Mouse (Mus musculus) erythroid progenitor cell, adult 5-6 weeks (primary cell): ENCODE measurements around the gene Gpha2. TPM values are rescaled to one million over a fixed set of nuclear protein-coding genes. Genes with fewer than 3 reads are reported as not detected.
A peak's percentile ranks its signal among the peaks of the same experiment; 100 is the strongest.

Experiments used
- ATAC-seq: replicated peaks from 2 replicates; pipeline ENCODE4 v1.8.0; 2016; ENCODE audit warnings: moderate number of reproducible peaks, mild to moderate bottlenecking, moderate TSS enrichment, inconsistent platforms; ENCODE audit not compliant: poor library complexity, low FRiP score, severe bottlenecking
- total RNA-seq, 2 experiments: library from RNA; stranded (forward) in 1 of 2; stranded (reverse) in 1 of 2; fragments of 150-400 nt in 1 of 2; fragments of 186-747, 209-891 nt in 1 of 2; gene quantifications; 2 replicates each; pipeline versions ENCODE4 v1.2.3 to v1.2.4; 2015 to 2017; ENCODE audit warnings: low replicate concordance in 2 of 2

Gene Gpha2
- total RNA-seq, 2 experiments from 2014 or later: not detected

GRCm38 (mm10) chr19:6270661-6271060 lies 44.5 kb downstream of the Gpha2 start:
- no peak for ATAC-seq

DNA sequence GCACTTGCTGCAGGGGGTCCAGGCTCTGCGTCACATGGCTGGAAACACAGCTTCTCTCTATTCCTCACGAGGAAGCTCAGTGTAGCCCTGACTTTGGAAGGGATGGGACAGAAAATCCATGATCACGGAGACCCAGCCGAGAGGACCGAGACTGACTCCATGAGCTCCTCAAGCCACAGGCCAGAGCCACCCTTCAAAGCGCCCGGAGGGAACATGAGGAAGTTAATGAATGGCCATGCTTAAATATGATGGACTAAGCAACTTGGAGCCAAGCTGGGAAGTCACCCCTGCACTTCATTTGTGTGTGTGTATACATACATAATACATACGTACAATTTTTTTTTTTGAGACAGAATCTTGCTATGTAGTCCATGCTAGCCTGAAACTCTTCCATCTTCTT lies 45.0 kb downstream of the Gpha2 start:
- no peak for ATAC-seq

GRCm38 (mm10) chr19:6272053-6272452 lies 45.9 kb downstream of the Gpha2 start:
- ATAC-seq: no peak

- ATAC-seq: no peak
These were observed 46.6 kb downstream of the Gpha2 start for GRCm38 (mm10) chr19:6272738-6273137.

- ATAC-seq: no peak
These were observed 47.4 kb downstream of the Gpha2 start for GRCm38 (mm10) chr19:6273592-6273991.

DNA sequence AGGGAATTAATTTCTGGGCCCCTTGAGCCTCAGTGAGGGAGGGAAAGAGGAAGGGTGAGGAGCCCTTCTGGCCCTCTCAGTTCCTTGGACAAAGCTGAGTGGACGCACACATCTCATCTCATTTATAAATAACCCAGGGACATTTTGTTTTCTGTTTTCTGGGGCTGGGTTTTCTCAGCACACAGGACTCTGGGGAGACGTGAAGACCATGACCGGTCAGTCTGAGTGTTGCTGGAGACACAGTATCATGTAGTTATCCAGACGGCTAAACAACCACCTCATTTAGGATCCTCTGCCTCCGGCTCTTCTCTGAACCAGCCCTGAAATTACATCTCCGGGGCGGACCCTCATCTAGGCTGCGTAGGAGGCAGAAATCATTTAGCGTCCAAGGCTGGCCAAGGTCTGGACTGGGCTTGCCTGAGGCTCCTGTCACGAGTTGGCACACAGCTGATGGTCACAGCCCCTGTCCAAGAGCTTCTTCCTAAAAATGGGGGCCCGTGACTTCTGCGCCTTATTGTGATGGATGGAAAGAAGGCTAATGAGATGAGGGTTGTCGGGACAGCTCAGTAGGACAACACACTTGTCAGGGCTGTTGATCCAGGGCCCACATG lies 47.9 kb downstream of the Gpha2 start:
- ATAC-seq: no peak

- ATAC-seq: peak; percentile 33
These were observed 49.7 kb downstream of the Gpha2 start for GRCm38 (mm10) chr19:6275740-6276389.

- ATAC-seq: peak; percentile 85
These were observed 50.5 kb downstream of the Gpha2 start, which contains the start of gene Ehd1 for GRCm38 (mm10) chr19:6276426-6277421. TSS of gene Ehd1 (plus strand) at chr19:6276725.

Other genes starting within 250 kb of the Gpha2 start
- not detected in 2 replicates for gene Slc22a20, start 240.2 kb upstream of the Gpha2 start, total RNA-seq (2015; ENCODE audit: low replicate concordance)
- not detected in 2 replicates for gene Slc22a20, start 240.2 kb upstream of the Gpha2 start, total RNA-seq (2017; ENCODE audit: low replicate concordance)
- gene Capn1, start 210.5 kb upstream of the Gpha2 start, total RNA-seq (2015; ENCODE audit: low replicate concordance): 38.1 and 49.7 TPM in 2 replicates
- gene Capn1, start 210.5 kb upstream of the Gpha2 start, total RNA-seq (2017; ENCODE audit: low replicate concordance): 63.8 and 64.3 TPM in 2 replicates
- 29.3 and 45.8 TPM in 2 replicates for gene Syvn1, start 179.8 kb upstream of the Gpha2 start, total RNA-seq (2015; ENCODE audit: low replicate concordance)
- gene Syvn1, start 179.8 kb upstream of the Gpha2 start, total RNA-seq (2017; ENCODE audit: low replicate concordance): 16.8 and 20.8 TPM in 2 replicates
- gene Mrpl49, start 168.6 kb upstream of the Gpha2 start, total RNA-seq (2015; ENCODE audit: low replicate concordance): 27.2 and 31.4 TPM in 2 replicates
- gene Mrpl49, start 168.6 kb upstream of the Gpha2 start, total RNA-seq (2017; ENCODE audit: low replicate concordance): 13.0 and 40.8 TPM in 2 replicates
- gene Fau, start 168.5 kb upstream of the Gpha2 start, total RNA-seq (2015; ENCODE audit: low replicate concordance): 666 and 864 TPM in 2 replicates
- gene Fau, start 168.5 kb upstream of the Gpha2 start, total RNA-seq (2017; ENCODE audit: low replicate concordance): 450 and 703 TPM in 2 replicates
- gene Znhit2, start 165.2 kb upstream of the Gpha2 start, total RNA-seq (2015; ENCODE audit: low replicate concordance): 5.9 and 7.2 TPM in 2 replicates
- 3.0 and 5.7 TPM in 2 replicates for gene Znhit2, start 165.2 kb upstream of the Gpha2 start, total RNA-seq (2017; ENCODE audit: low replicate concordance)
- 14.1 TPM in 1 of 2 replicates, not detected in the other for gene Tm7sf2, start 158.0 kb upstream of the Gpha2 start, total RNA-seq (2015; ENCODE audit: low replicate concordance)
- gene Tm7sf2, start 158.0 kb upstream of the Gpha2 start, total RNA-seq (2017; ENCODE audit: low replicate concordance): 1.9 TPM in 1 of 2 replicates, not detected in the other
- gene Vps51, start 149.1 kb upstream of the Gpha2 start, total RNA-seq (2015; ENCODE audit: low replicate concordance): 17.3 and 30.2 TPM in 2 replicates
- 10.5 and 10.9 TPM in 2 replicates for gene Vps51, start 149.1 kb upstream of the Gpha2 start, total RNA-seq (2017; ENCODE audit: low replicate concordance)
- not detected in 2 replicates for gene Tmem262, start 146.3 kb upstream of the Gpha2 start, total RNA-seq (2015; ENCODE audit: low replicate concordance)
- not detected in 2 replicates for gene Tmem262, start 146.3 kb upstream of the Gpha2 start, total RNA-seq (2017; ENCODE audit: low replicate concordance)
- not detected in 2 replicates for gene Gm28374, start 144.1 kb upstream of the Gpha2 start, total RNA-seq (2015; ENCODE audit: low replicate concordance)
- gene Gm28374, start 144.1 kb upstream of the Gpha2 start, total RNA-seq (2017; ENCODE audit: low replicate concordance): not detected in 2 replicates
- 6.3 and 6.5 TPM in 2 replicates for gene Zfpl1, start 141.4 kb upstream of the Gpha2 start, total RNA-seq (2015; ENCODE audit: low replicate concordance)
- 20.0 and 23.5 TPM in 2 replicates for gene Zfpl1, start 141.4 kb upstream of the Gpha2 start, total RNA-seq (2017; ENCODE audit: low replicate concordance)
- gene Cdca5, start 141.4 kb upstream of the Gpha2 start, total RNA-seq (2015; ENCODE audit: low replicate concordance): 70.3 and 72.1 TPM in 2 replicates
- gene Cdca5, start 141.4 kb upstream of the Gpha2 start, total RNA-seq (2017; ENCODE audit: low replicate concordance): 56.7 and 64.8 TPM in 2 replicates
- gene AC131692.1, start 132.0 kb upstream of the Gpha2 start, total RNA-seq (2015; ENCODE audit: low replicate concordance): 21.4 TPM in 1 of 2 replicates, not detected in the other
- gene AC131692.1, start 132.0 kb upstream of the Gpha2 start, total RNA-seq (2017; ENCODE audit: low replicate concordance): 12.1 and 29.4 TPM in 2 replicates
- gene Naaladl1, start 120.6 kb upstream of the Gpha2 start, total RNA-seq (2015; ENCODE audit: low replicate concordance): 14.7 and 15.9 TPM in 2 replicates
- gene Naaladl1, start 120.6 kb upstream of the Gpha2 start, total RNA-seq (2017; ENCODE audit: low replicate concordance): 6.4 and 9.8 TPM in 2 replicates
- gene Sac3d1, start 107.7 kb upstream of the Gpha2 start, total RNA-seq (2015; ENCODE audit: low replicate concordance): 2.5 and 5.9 TPM in 2 replicates
- gene Sac3d1, start 107.7 kb upstream of the Gpha2 start, total RNA-seq (2017; ENCODE audit: low replicate concordance): 4.4 and 4.6 TPM in 2 replicates
- gene Snx15, start 98.1 kb upstream of the Gpha2 start, total RNA-seq (2015; ENCODE audit: low replicate concordance): 52.8 and 61.6 TPM in 2 replicates
- 23.8 and 39.4 TPM in 2 replicates for gene Snx15, start 98.1 kb upstream of the Gpha2 start, total RNA-seq (2017; ENCODE audit: low replicate concordance)
- 2.5 and 7.1 TPM in 2 replicates for gene Batf2, start 85.4 kb upstream of the Gpha2 start, total RNA-seq (2015; ENCODE audit: low replicate concordance)
- 1.7 TPM in 1 of 2 replicates, not detected in the other for gene Batf2, start 85.4 kb upstream of the Gpha2 start, total RNA-seq (2017; ENCODE audit: low replicate concordance)
- 17.2 and 19.8 TPM in 2 replicates for gene Arl2, start 84.8 kb upstream of the Gpha2 start, total RNA-seq (2015; ENCODE audit: low replicate concordance)
- gene Arl2, start 84.8 kb upstream of the Gpha2 start, total RNA-seq (2017; ENCODE audit: low replicate concordance): 9.4 and 17.3 TPM in 2 replicates
- not detected in 2 replicates for gene Majin, start 42.0 kb upstream of the Gpha2 start, total RNA-seq (2015; ENCODE audit: low replicate concordance)
- gene Majin, start 42.0 kb upstream of the Gpha2 start, total RNA-seq (2017; ENCODE audit: low replicate concordance): not detected in 2 replicates
- gene Ppp2r5b, start 9.5 kb downstream of the Gpha2 start, total RNA-seq (2015; ENCODE audit: low replicate concordance): 52.6 and 79.6 TPM in 2 replicates
- gene Ppp2r5b, start 9.5 kb downstream of the Gpha2 start, total RNA-seq (2017; ENCODE audit: low replicate concordance): 117 and 224 TPM in 2 replicates
- gene Atg2a, start 15.3 kb downstream of the Gpha2 start, total RNA-seq (2015; ENCODE audit: low replicate concordance): 13.8 and 18.0 TPM in 2 replicates
- 18.4 and 18.6 TPM in 2 replicates for gene Atg2a, start 15.3 kb downstream of the Gpha2 start, total RNA-seq (2017; ENCODE audit: low replicate concordance)
- 20.1 and 23.4 TPM in 2 replicates for gene Ehd1, start 50.3 kb downstream of the Gpha2 start, total RNA-seq (2015; ENCODE audit: low replicate concordance)
- 17.5 and 30.7 TPM in 2 replicates for gene Ehd1, start 50.3 kb downstream of the Gpha2 start, total RNA-seq (2017; ENCODE audit: low replicate concordance)
- gene Cdc42bpg, start 80.1 kb downstream of the Gpha2 start, total RNA-seq (2015; ENCODE audit: low replicate concordance): 0.36 TPM in 1 of 2 replicates, not detected in the other
- 1.4 and 1.5 TPM in 2 replicates for gene Cdc42bpg, start 80.1 kb downstream of the Gpha2 start, total RNA-seq (2017; ENCODE audit: low replicate concordance)
- gene Men1, start 108.6 kb downstream of the Gpha2 start, total RNA-seq (2015; ENCODE audit: low replicate concordance): 5.4 and 23.9 TPM in 2 replicates
- 10.0 and 17.1 TPM in 2 replicates for gene Men1, start 108.6 kb downstream of the Gpha2 start, total RNA-seq (2017; ENCODE audit: low replicate concordance)
- gene Map4k2, start 114.8 kb downstream of the Gpha2 start, total RNA-seq (2015; ENCODE audit: low replicate concordance): 14.7 and 19.8 TPM in 2 replicates
- 19.4 and 37.7 TPM in 2 replicates for gene Map4k2, start 114.8 kb downstream of the Gpha2 start, total RNA-seq (2017; ENCODE audit: low replicate concordance)
- gene Sf1, start 137.3 kb downstream of the Gpha2 start, total RNA-seq (2015; ENCODE audit: low replicate concordance): 145 and 153 TPM in 2 replicates
- 171 and 223 TPM in 2 replicates for gene Sf1, start 137.3 kb downstream of the Gpha2 start, total RNA-seq (2017; ENCODE audit: low replicate concordance)
- gene Pygm, start 158.0 kb downstream of the Gpha2 start, total RNA-seq (2015; ENCODE audit: low replicate concordance): 2.2 and 4.6 TPM in 2 replicates
- 0.64 and 2.6 TPM in 2 replicates for gene Pygm, start 158.0 kb downstream of the Gpha2 start, total RNA-seq (2017; ENCODE audit: low replicate concordance)
- 42.3 and 47.2 TPM in 2 replicates for gene Rasgrp2, start 173.0 kb downstream of the Gpha2 start, total RNA-seq (2015; ENCODE audit: low replicate concordance)
- gene Rasgrp2, start 173.0 kb downstream of the Gpha2 start, total RNA-seq (2017; ENCODE audit: low replicate concordance): 29.9 and 37.7 TPM in 2 replicates
- not detected in 2 replicates for gene Nrxn2, start 192.4 kb downstream of the Gpha2 start, total RNA-seq (2015; ENCODE audit: low replicate concordance)
- gene Nrxn2, start 192.4 kb downstream of the Gpha2 start, total RNA-seq (2017; ENCODE audit: low replicate concordance): not detected in 2 replicates